Mouse (Mus musculus) kidney, adult 2 months (tissue): ENCODE data around the gene Mrpl50.

Source experiments
- CTCF ChIP-seq: fragments of 200-500 bp; conservative IDR thresholded peaks from 2 replicates; pipeline ENCODE4 v1.5.1; 2011; ENCODE audit warnings: low read depth, mild to moderate bottlenecking, control low read depth, low read length, moderate library complexity, mixed read lengths; ENCODE audit not compliant: insufficient read depth, insufficient read length
- POLR2A ChIP-seq: fragments of 200-500 bp; IDR thresholded peaks from one replicate; pipeline ENCODE4 v1.6.1; 2011; ENCODE audit warnings: low read depth, low read length, control low read depth

DNA sequence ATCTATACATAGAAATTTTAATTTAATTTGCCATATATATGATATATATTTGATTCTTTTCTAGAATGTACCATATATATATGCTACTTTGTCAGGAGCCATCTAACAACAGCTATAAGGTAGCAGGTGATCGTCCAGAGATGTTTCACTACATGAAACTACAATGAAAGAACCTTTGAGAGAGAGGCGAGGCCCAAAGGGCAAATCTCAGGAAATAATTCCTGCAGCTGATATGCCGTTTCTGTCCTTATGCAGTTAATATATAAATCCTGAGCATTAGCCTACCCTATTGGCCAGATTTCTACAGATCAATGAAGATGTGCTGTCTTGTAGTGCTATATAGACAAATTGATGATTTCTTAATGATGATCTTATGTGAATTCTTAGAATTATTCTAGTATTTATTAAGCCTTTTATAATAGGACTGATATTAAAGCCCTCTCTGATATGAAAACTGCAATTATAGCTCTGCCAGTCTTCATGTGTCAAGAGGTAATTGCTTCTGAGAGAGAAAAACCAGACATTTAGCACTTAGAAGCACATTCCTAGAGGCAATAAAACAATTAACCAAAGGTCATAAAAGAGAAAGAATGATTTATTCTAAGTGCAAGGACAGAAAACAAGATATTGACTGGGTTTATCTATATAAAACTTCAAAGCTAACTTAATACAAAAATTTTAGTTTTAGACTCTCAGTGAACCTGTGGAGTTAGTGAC lies 51.3 kb downstream of the Mrpl50 start:
- TF ChIP-seq CTCF: no peak
- TF ChIP-seq POLR2A: no peak
